Mouse (Mus musculus) CH12.LX (cell line): ENCODE results near the gene Lrrc18. TPM values are rescaled to one million over a fixed set of nuclear protein-coding genes. Genes with fewer than 3 reads are reported as not detected.

Experiments used
- DNase-seq: peaks from one replicate; pipeline ENCODE4 v3.0.0-alpha.2; 2013; ENCODE audit errors: extremely low read depth
- H3K27ac ChIP-seq: 2 replicates; pipeline ENCODE4 v1.5.1; 2012; ENCODE audit warnings: low read depth, mild to moderate bottlenecking, control low read depth, moderate library complexity; ENCODE audit not compliant: insufficient read depth
- H3K27me3 ChIP-seq: replicated peaks from 2 replicates; pipeline ENCODE3; 2012; ENCODE audit warnings: inconsistent platforms
- H3K36me3 ChIP-seq, 2 experiments: replicated peaks in 1 of 2; 2 replicates each; pipeline versions ENCODE3 to v1.6.1; 2012; ENCODE audit warnings: inconsistent platforms in 1 of 2, low read length in 1 of 2, mild to moderate bottlenecking in 1 of 2, mixed read lengths in 1 of 2, moderate library complexity in 1 of 2; ENCODE audit not compliant: control insufficient read depth in 1 of 2, insufficient read depth in 1 of 2
- H3K4me1 ChIP-seq, 2 experiments: 2 replicates each; pipeline ENCODE4 v1.6.1; 2012; ENCODE audit warnings: inconsistent platforms in 1 of 2, moderate library complexity in 1 of 2; ENCODE audit not compliant: insufficient read depth in 2 of 2, control insufficient read depth in 1 of 2
- H3K4me2 ChIP-seq: 2 replicates; pipeline ENCODE4 v1.6.1; 2012; ENCODE audit warnings: low read depth, mild to moderate bottlenecking, control low read depth; ENCODE audit not compliant: poor library complexity, insufficient read depth, severe bottlenecking
- H3K4me3 ChIP-seq, 3 experiments: fragments of 150-350 bp in 1 of 3; sonication (generic) in 1 of 3; replicated peaks in 1 of 3; 2 replicates each; pipeline versions ENCODE3 to v1.5.1; 2011 to 2012; ENCODE audit warnings: low read depth in 2 of 3, low read length in 2 of 3, mild to moderate bottlenecking in 2 of 3, moderate library complexity in 2 of 3, control low read depth in 1 of 3, improper control_type of control experiment in 1 of 3, inconsistent platforms in 1 of 3, mixed read lengths in 1 of 3; ENCODE audit not compliant: poor library complexity in 1 of 3
- H3K79me2 ChIP-seq: replicated peaks from 2 replicates; pipeline ENCODE4 v1.6.1; 2012; ENCODE audit warnings: mild to moderate bottlenecking, moderate library complexity; ENCODE audit not compliant: control insufficient read depth, poor library complexity, insufficient read depth, severe bottlenecking; ENCODE audit errors: extremely low read depth
- H3K9ac ChIP-seq: 2 replicates; pipeline ENCODE4 v1.6.1; 2012; ENCODE audit warnings: low read depth, mild to moderate bottlenecking, control low read depth, moderate library complexity; ENCODE audit not compliant: insufficient read depth
- H3K9me3 ChIP-seq: replicated peaks from 2 replicates; pipeline ENCODE3; 2012; ENCODE audit warnings: low read length, inconsistent platforms, mixed read lengths
- BHLHE40 ChIP-seq: IDR thresholded peaks from 2 replicates; pipeline ENCODE4 v1.6.1; 2011; ENCODE audit warnings: mild to moderate bottlenecking, low read depth, low read length, improper control_type of control experiment
- CHD1 ChIP-seq: IDR thresholded peaks from 2 replicates; pipeline ENCODE4 v1.6.1; 2012; ENCODE audit warnings: low read depth, low read length, improper control_type of control experiment, inconsistent platforms
- CHD2 ChIP-seq: IDR thresholded peaks from 2 replicates; pipeline ENCODE4 v1.6.1; 2011; ENCODE audit warnings: low read length, improper control_type of control experiment
- E2F4 ChIP-seq: IDR thresholded peaks from 2 replicates; pipeline ENCODE4 v1.6.1; 2011; ENCODE audit warnings: low read depth, low read length, improper control_type of control experiment; ENCODE audit not compliant: insufficient replicate concordance
- ELF1 ChIP-seq: IDR thresholded peaks from 2 replicates; pipeline ENCODE4 v1.6.1; 2014; ENCODE audit warnings: low read depth, mild to moderate bottlenecking, inconsistent platforms, low read length, improper control_type of control experiment
- ETS1 ChIP-seq: conservative IDR thresholded peaks from 2 replicates; pipeline ENCODE4 v1.6.1; 2012; ENCODE audit warnings: low read depth, mild to moderate bottlenecking, inconsistent platforms, low read length, improper control_type of control experiment, moderate library complexity
- GABPA ChIP-seq: IDR thresholded peaks from 2 replicates; pipeline ENCODE4 v1.6.1; 2012; ENCODE audit warnings: low read depth, low read length, improper control_type of control experiment, inconsistent platforms; ENCODE audit not compliant: insufficient replicate concordance
- JUND ChIP-seq: conservative IDR thresholded peaks from 2 replicates; pipeline ENCODE4 v1.6.1; 2011; ENCODE audit warnings: low read depth, low read length, improper control_type of control experiment
- KAT2A ChIP-seq: IDR thresholded peaks from 2 replicates; pipeline ENCODE4 v1.6.1; 2012; ENCODE audit warnings: low read length, improper control_type of control experiment, inconsistent platforms; ENCODE audit not compliant: insufficient replicate concordance
- MAX ChIP-seq: IDR thresholded peaks from 2 replicates; pipeline ENCODE4 v1.6.1; 2011; ENCODE audit warnings: low read length, improper control_type of control experiment
- MAZ ChIP-seq: IDR thresholded peaks from 2 replicates; pipeline ENCODE4 v1.6.1; 2012; ENCODE audit warnings: low read depth, mild to moderate bottlenecking, inconsistent platforms, low read length, improper control_type of control experiment, moderate library complexity
- MEF2A ChIP-seq: IDR thresholded peaks from 2 replicates; pipeline ENCODE4 v1.6.1; 2014; ENCODE audit warnings: low read depth, mild to moderate bottlenecking, inconsistent platforms, low read length, improper control_type of control experiment, borderline replicate concordance
- MXI1 ChIP-seq: IDR thresholded peaks from 2 replicates; pipeline ENCODE4 v1.6.1; 2011; ENCODE audit warnings: mild to moderate bottlenecking, low read depth, low read length, improper control_type of control experiment
- NELFE ChIP-seq: IDR thresholded peaks from 2 replicates; pipeline ENCODE4 v1.6.1; 2011; ENCODE audit warnings: low read depth, low read length, improper control_type of control experiment
- NRF1 ChIP-seq: IDR thresholded peaks from 2 replicates; pipeline ENCODE4 v1.6.1; 2014; ENCODE audit warnings: low read depth, mild to moderate bottlenecking, inconsistent platforms, low read length, improper control_type of control experiment, moderate library complexity
- PAX5 ChIP-seq: IDR thresholded peaks from 2 replicates; pipeline ENCODE4 v1.6.1; 2012; ENCODE audit warnings: low read length, inconsistent platforms, mixed read lengths
- POLR2AphosphoS2 ChIP-seq: IDR thresholded peaks from 2 replicates; pipeline ENCODE4 v1.6.1; 2011; ENCODE audit warnings: low read depth, low read length, improper control_type of control experiment
- SIN3A ChIP-seq: IDR thresholded peaks from 2 replicates; pipeline ENCODE4 v1.6.1; 2012; ENCODE audit warnings: low read length, improper control_type of control experiment, inconsistent platforms
- SMC3 ChIP-seq: IDR thresholded peaks from 2 replicates; pipeline ENCODE4 v1.6.1; 2011; ENCODE audit warnings: low read depth, low read length, improper control_type of control experiment
- TCF12 ChIP-seq: IDR thresholded peaks from 2 replicates; pipeline ENCODE4 v1.6.1; 2014; ENCODE audit warnings: low read depth, mild to moderate bottlenecking, inconsistent platforms, low read length, improper control_type of control experiment
- USF2 ChIP-seq: conservative IDR thresholded peaks from 2 replicates; pipeline ENCODE4 v1.6.1; 2011; ENCODE audit warnings: low read depth, low read length, improper control_type of control experiment
- ZC3H11A ChIP-seq: IDR thresholded peaks from 2 replicates; pipeline ENCODE4 v1.6.1; 2012; ENCODE audit warnings: low read depth, mild to moderate bottlenecking, inconsistent platforms, low read length, improper control_type of control experiment
- ZMIZ1 ChIP-seq: IDR thresholded peaks from 2 replicates; pipeline ENCODE4 v1.6.1; 2012; ENCODE audit warnings: low read depth, mild to moderate bottlenecking, inconsistent platforms, low read length, improper control_type of control experiment
- ZNF384 ChIP-seq: IDR thresholded peaks from 2 replicates; pipeline ENCODE4 v1.6.1; 2012; ENCODE audit warnings: low read depth, low read length, improper control_type of control experiment, inconsistent platforms
- dilution Hi-C: fragments of 300-500 bp; cut with MboI; formaldehyde crosslinking; loops from 2 replicates; pipeline ENCODE4 v1.14.3; 2020; ENCODE audit warnings: low sequenced_read_pairs; ENCODE audit not compliant: extremely low pct_unique_long_range_greater_than_20kb, extremely low pct_ligation_motif_present
- in situ Hi-C: fragments of 300-500 bp; cut with MboI; formaldehyde crosslinking; loops from 3 replicates; pipeline ENCODE4 v1.14.3; 2019; ENCODE audit warnings: low sequenced_read_pairs, low pct_ligation_motif_present, low pct_unique_long_range_greater_than_20kb, mixed read lengths
- polyA plus RNA-seq: library from polyadenylated mRNA; unstranded; fragments of >175 nt; gene quantifications from 2 replicates; pipeline ENCODE4 v1.2.1, GENCODE M21; 2012; ENCODE audit warnings: low read depth; ENCODE audit not compliant: insufficient read length
- total RNA-seq, 2 experiments: library from RNA; depleted of rRNA; stranded (reverse); fragments of 300-350 nt in 1 of 2; fragments of >200 nt in 1 of 2; gene quantifications; 2 replicates each; pipeline ENCODE4 v1.2.3; 2012 to 2014

Lrrc18 gene
- total and polyA plus RNA-seq, 3 experiments: 0.08 to 0.76 TPM; not detected in 1

DNA sequence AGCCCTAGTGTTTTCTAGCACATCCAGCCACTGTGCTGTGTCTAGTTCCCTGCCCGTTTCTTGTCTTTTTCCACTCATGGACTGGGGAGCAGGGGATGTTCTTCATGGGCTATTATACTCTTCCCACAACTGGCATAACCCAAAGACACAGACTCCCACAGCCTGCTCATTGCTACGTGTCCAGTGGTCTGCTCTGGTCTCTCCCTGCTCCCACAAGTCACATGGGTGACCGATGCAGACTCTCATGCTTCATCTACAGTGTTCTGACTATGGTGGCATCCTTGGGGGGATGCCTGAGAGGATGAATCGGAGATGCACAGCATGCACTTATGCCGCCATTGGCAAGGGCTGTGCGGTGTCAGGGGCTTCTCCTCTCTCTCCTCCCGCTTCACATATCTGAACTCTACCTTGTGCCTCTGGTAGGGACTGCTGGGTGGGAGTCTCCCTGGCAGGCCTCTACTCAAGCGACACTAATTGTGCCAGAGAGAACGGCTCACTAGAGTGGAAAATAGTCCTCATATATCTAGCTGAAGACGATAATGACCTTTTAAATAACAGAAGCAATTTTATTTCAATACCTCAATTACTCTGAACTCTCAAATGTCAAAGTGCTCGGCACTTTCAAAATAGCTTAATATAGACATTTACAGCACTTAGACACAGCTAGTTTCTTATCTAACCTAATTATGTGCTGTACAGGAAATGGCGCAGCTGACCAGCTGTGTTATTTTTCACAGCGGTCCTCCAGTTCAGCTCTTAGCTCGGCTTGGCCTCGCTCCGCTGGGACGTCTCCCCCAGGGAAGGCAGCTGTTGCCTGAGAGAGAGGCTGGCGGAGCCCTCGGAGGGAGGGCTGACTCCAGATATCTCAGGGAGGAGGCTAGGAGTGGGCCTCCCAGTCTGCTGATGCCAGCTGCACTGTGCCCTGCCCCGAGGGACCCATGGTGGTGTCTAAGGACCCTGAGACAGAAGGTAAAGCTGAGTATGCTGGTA, 40.6 kb upstream of the Lrrc18 start:
- Histone ChIP-seq H3K36me3 (no peaks in the 10 kb centered on the region), H3K27ac (no peak overlapping the region), H3K27me3 (peaks cover 4% of the 10 kb centered on the region), H3K4me1 (peaks cover 3 to 7% of the 10 kb centered on the region in 2 experiments; a peak in 1 of 4 replicates), H3K4me2 (no peak overlapping the region), H3K9me3 (no peaks in the 10 kb centered on the region), H3K9ac (no peak overlapping the region), H3K79me2 (no peaks in the 10 kb centered on the region), H3K4me3 (no peak overlapping the region)
- dilution Hi-C loops (no loop called here), in situ Hi-C loops (no loop called here)
- peak; percentile 7 for DNase-seq
- TF ChIP-seq BHLHE40 (no peak), MEF2A (no peak), KAT2A (no peak), USF2 (no peak), E2F4 (no peak), MAX (no peak), TCF12 (no peak), POLR2AphosphoS2 (no peak), ZMIZ1 (no peak), ELF1 (no peak), NRF1 (no peak), ETS1 (no peak), MAZ (no peak), CHD1 (no peak), NELFE (no peak)

DNA sequence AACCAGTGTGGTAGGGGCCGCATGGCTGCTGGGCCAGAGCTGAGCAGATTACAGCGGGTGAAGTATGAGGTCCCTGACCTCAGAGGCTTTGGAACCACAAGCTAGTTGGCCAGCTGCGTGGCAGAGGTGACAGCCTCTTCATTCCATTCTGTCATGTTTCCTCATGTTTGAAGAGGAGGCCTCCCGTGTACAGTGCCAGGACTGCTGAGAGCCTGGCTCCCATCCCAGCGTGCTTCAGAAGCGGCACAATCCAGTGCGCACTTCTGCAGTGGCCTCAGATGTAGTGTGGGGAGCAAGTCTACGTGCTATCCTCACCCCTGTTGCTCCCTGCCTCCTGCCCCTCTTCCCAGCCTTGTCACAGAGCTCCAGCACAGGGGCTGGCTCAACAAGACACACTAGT, 34.7 kb upstream of the Lrrc18 start:
- Histone ChIP-seq H3K4me3 (no peak overlapping the region), H3K27me3 (no peaks in the 10 kb centered on the region), H3K79me2 (no peaks in the 10 kb centered on the region), H3K4me2 (no peak overlapping the region), H3K36me3 (peaks cover 25 to 52% of the 10 kb centered on the region in 2 experiments), H3K27ac (no peak overlapping the region), H3K9me3 (no peaks in the 10 kb centered on the region), H3K9ac (no peak overlapping the region), H3K4me1 (no peaks in the 10 kb centered on the region)
- in situ Hi-C loops: no loop called here
- TF ChIP-seq ELF1 (no peak), PAX5 (no peak), MXI1 (no peak), JUND (no peak), E2F4 (no peak), ZC3H11A (no peak), SMC3 (no peak), SIN3A (no peak), ZNF384 (no peak), CHD2 (no peak), GABPA (no peak)
- dilution Hi-C loops: no loop called here
- no peak for DNase-seq
